Mouse (Mus musculus) liver, embryonic 13.5 days (tissue): Measurements from ENCODE around the gene Ttll11. TPM values are rescaled to one million over a fixed set of nuclear protein-coding genes. Genes with fewer than 3 reads are reported as not detected.

Experiments
- ATAC-seq: fragments of 200-750 bp; cut with Nextera tagmentation; 2 replicates; pipeline ENCODE4 v1.8.0; 2017; ENCODE audit warnings: low read depth, mild to moderate bottlenecking, moderate number of reproducible peaks, moderate library complexity
- DNase-seq: peaks from one replicate; pipeline ENCODE4 v3.0.0; 2022
- H3K27ac ChIP-seq: fragments of 300-500 bp; sonication (generic); 2 replicates; pipeline ENCODE4 v1.5.1; 2015; ENCODE audit warnings: moderate library complexity, mild to moderate bottlenecking, inconsistent platforms
- H3K27me3 ChIP-seq: fragments of 300-500 bp; sonication (generic); 2 replicates; pipeline ENCODE4 v1.6.1; 2015; ENCODE audit warnings: mild to moderate bottlenecking, inconsistent platforms
- H3K36me3 ChIP-seq: fragments of 300-500 bp; sonication (generic); 2 replicates; pipeline ENCODE4 v1.6.1; 2015; ENCODE audit warnings: mild to moderate bottlenecking, inconsistent platforms
- H3K4me1 ChIP-seq: fragments of 300-500 bp; sonication (generic); replicated peaks from 2 replicates; pipeline ENCODE4 v1.6.1; 2015; ENCODE audit warnings: inconsistent platforms
- H3K4me2 ChIP-seq: fragments of 300-500 bp; sonication (generic); 2 replicates; pipeline ENCODE4 v1.6.1; 2015; ENCODE audit warnings: inconsistent platforms, mild to moderate bottlenecking, moderate library complexity
- H3K4me3 ChIP-seq: fragments of 300-500 bp; sonication (generic); replicated peaks from 2 replicates; pipeline ENCODE4 v1.5.1; 2015; ENCODE audit warnings: mild to moderate bottlenecking, inconsistent platforms
- H3K9ac ChIP-seq: fragments of 300-500 bp; sonication (generic); 2 replicates; pipeline ENCODE4 v1.6.1; 2015; ENCODE audit warnings: mild to moderate bottlenecking, inconsistent platforms
- H3K9me3 ChIP-seq: fragments of 300-500 bp; sonication (generic); replicated peaks from 2 replicates; pipeline ENCODE4 v1.6.1; 2016; ENCODE audit warnings: inconsistent platforms
- WGBS: fragments of 180-500 bp; shearing (Covaris S2); methylation state at CpG from one replicate; pipeline ENCODE4 v1.1.7; 2015; ENCODE audit not compliant: insufficient replicate concordance; 5-methylcytosine and 5-hydroxymethylcytosine counted together
- polyA plus RNA-seq: library from polyadenylated mRNA; unstranded; fragments of >200 nt; fragmentation: Nextera tagmentation; extraction: Ambion mirVana; gene quantifications from 2 replicates; pipeline ENCODE4 v1.2.1, GENCODE M21; 2015

The Ttll11 gene
- polyA plus RNA-seq: 0.91 and 0.93 TPM in 2 replicates

GRCm38 (mm10) chr2:35979644-35980021, at the start of gene Ttll11:
TSS of gene Ttll11 (minus strand) at chr2:35979913.
- Histone ChIP-seq H3K4me1 (peaks cover 34% of the 10 kb centered on the region), H3K27me3 (peaks cover 24% of the 10 kb centered on the region), H3K4me2 (peak within 1 kb of the TSS; percentile 97), H3K4me3 (peak within 1 kb of the TSS; percentile 80), H3K27ac (peak within 1 kb of the TSS; percentile 55), H3K9ac (peak within 1 kb of the TSS; percentile 86), H3K9me3 (no peaks in the 10 kb centered on the region), H3K36me3 (no peaks in the 10 kb centered on the region)
- ATAC-seq: peak; percentile 84
- DNase-seq: peak; percentile 86
- WGBS: under 1% methylated on average over 42 of the region's 42 CpGs

GRCm38 (mm10) chr2:36023291-36023690, 43.6 kb upstream of the Ttll11 start:
- ATAC-seq (no peak), DNase-seq (no peak)
- Histone ChIP-seq H3K9me3 (no peaks in the 10 kb centered on the region), H3K4me3 (no peak overlapping the region), H3K4me2 (no peak overlapping the region), H3K27ac (no peak overlapping the region), H3K9ac (no peak overlapping the region), H3K4me1 (no peaks in the 10 kb centered on the region; the same call in 1 of the 2 replicates), H3K27me3 (peaks cover 19% of the 10 kb centered on the region), H3K36me3 (no peaks in the 10 kb centered on the region)
- WGBS: 23% methylated on average over 3 of the region's 3 CpGs

- H3K9me3 ChIP-seq: no peaks in the 10 kb centered on the region
- no peak for ATAC-seq
Measured at GRCm38 (mm10) chr2:36021385-36022159, 41.9 kb upstream of the Ttll11 start.

GRCm38 (mm10) chr2:36013010-36013409, 33.3 kb upstream of the Ttll11 start:
- ATAC-seq (no peak), DNase-seq (no peak)
- no peak overlapping the region for H3K9ac ChIP-seq
- H3K4me3 ChIP-seq: no peak overlapping the region
- no peak overlapping the region for H3K27ac ChIP-seq
- no peaks in the 10 kb centered on the region for H3K9me3 ChIP-seq
- H3K4me1 ChIP-seq: peaks cover 10% of the 10 kb centered on the region
- peaks cover 44% of the 10 kb centered on the region for H3K27me3 ChIP-seq
- H3K4me2 ChIP-seq: no peak overlapping the region
- 39% methylated on average over 12 of the region's 12 CpGs for WGBS
- no peaks in the 10 kb centered on the region for H3K36me3 ChIP-seq

More at GRCm38 (mm10) chr2:36021385-36022159, 41.9 kb upstream of the Ttll11 start:
- Histone ChIP-seq H3K4me2 (peak overlapping the region; percentile 9; the same call in 1 of the 2 replicates), H3K27ac (no peak overlapping the region), H3K27me3 (peaks cover 19% of the 10 kb centered on the region), H3K9ac (no peak overlapping the region), H3K36me3 (no peaks in the 10 kb centered on the region), H3K4me1 (no peaks in the 10 kb centered on the region; the same call in 1 of the 2 replicates), H3K4me3 (no peak overlapping the region)
- DNase-seq: peak; percentile 20
- WGBS: 15% methylated on average over 32 of the region's 32 CpGs

GRCm38 (mm10) chr2:36011331-36011825, 31.7 kb upstream of the Ttll11 start:
- no peak for ATAC-seq
- Histone ChIP-seq H3K4me3 (peak overlapping the region; percentile 39), H3K27ac (no peak overlapping the region), H3K27me3 (peaks cover 46% of the 10 kb centered on the region), H3K4me1 (peaks cover 17% of the 10 kb centered on the region), H3K36me3 (no peaks in the 10 kb centered on the region), H3K4me2 (peak overlapping the region; percentile 61), H3K9me3 (no peaks in the 10 kb centered on the region), H3K9ac (peak overlapping the region; percentile 13; the same call in 1 of the 2 replicates)
- DNase-seq: no peak
- WGBS: under 1% methylated on average over 44 of the region's 44 CpGs

- Histone ChIP-seq H3K4me2 (no peak overlapping the region), H3K27ac (no peak overlapping the region), H3K36me3 (no peaks in the 10 kb centered on the region), H3K4me3 (no peak overlapping the region), H3K27me3 (peaks cover 51% of the 10 kb centered on the region), H3K4me1 (peaks cover 19% of the 10 kb centered on the region), H3K9ac (no peak overlapping the region), H3K9me3 (no peaks in the 10 kb centered on the region)
- WGBS: 39% methylated on average over 8 of the region's 8 CpGs
- no peak for ATAC-seq
- DNase-seq: no peak
Measured at GRCm38 (mm10) chr2:36010579-36010978, 30.9 kb upstream of the Ttll11 start.

GRCm38 (mm10) chr2:36009386-36009785, 29.7 kb upstream of the Ttll11 start:
- ATAC-seq (0 out of 2 replicates have a peak, but pooled peaks have one; percentile 23), DNase-seq (peak; percentile 23)
- no peak overlapping the region for H3K27ac ChIP-seq
- no peak overlapping the region for H3K9ac ChIP-seq
- no peaks in the 10 kb centered on the region for H3K9me3 ChIP-seq
- H3K4me2 ChIP-seq: no peak overlapping the region
- 17% methylated on average over 4 of the region's 4 CpGs for WGBS
- no peaks in the 10 kb centered on the region for H3K36me3 ChIP-seq
- peaks cover 19% of the 10 kb centered on the region for H3K4me1 ChIP-seq
- H3K4me3 ChIP-seq: no peak overlapping the region
- H3K27me3 ChIP-seq: peaks cover 51% of the 10 kb centered on the region

- 19% methylated on average over 1 of the region's 1 CpGs for WGBS
Measured at GRCm38 (mm10) chr2:36008071-36008470, 28.4 kb upstream of the Ttll11 start.

GRCm38 (mm10) chr2:36002188-36002587, 22.5 kb upstream of the Ttll11 start:
- H3K9ac ChIP-seq: no peak overlapping the region
- no peak for ATAC-seq
- WGBS: 43% methylated on average over 6 of the region's 6 CpGs
- peaks cover 8% of the 10 kb centered on the region; the same call in 1 of the 2 replicates for H3K4me1 ChIP-seq
- DNase-seq: no peak
- no peak overlapping the region for H3K27ac ChIP-seq
- no peak overlapping the region for H3K4me2 ChIP-seq
- H3K36me3 ChIP-seq: no peaks in the 10 kb centered on the region
- H3K9me3 ChIP-seq: no peaks in the 10 kb centered on the region
- H3K4me3 ChIP-seq: no peak overlapping the region
- H3K27me3 ChIP-seq: 0 out of 2 replicates have a peak, but pooled peaks cover 6% of the 10 kb centered on the region

More at GRCm38 (mm10) chr2:36008071-36008470, 28.4 kb upstream of the Ttll11 start:
- H3K4me3 ChIP-seq: no peak overlapping the region
- no peak overlapping the region for H3K27ac ChIP-seq
- H3K27me3 ChIP-seq: peaks cover 42% of the 10 kb centered on the region
- no peaks in the 10 kb centered on the region for H3K9me3 ChIP-seq
- no peak overlapping the region for H3K4me2 ChIP-seq
- H3K36me3 ChIP-seq: no peaks in the 10 kb centered on the region
- ATAC-seq (no peak), DNase-seq (no peak)
- H3K4me1 ChIP-seq: peaks cover 19% of the 10 kb centered on the region
- no peak overlapping the region for H3K9ac ChIP-seq

- H3K4me3 ChIP-seq: no peak overlapping the region
- H3K27me3 ChIP-seq: no peaks in the 10 kb centered on the region
- no peak overlapping the region for H3K27ac ChIP-seq
- no peaks in the 10 kb centered on the region for H3K9me3 ChIP-seq
- DNase-seq (no peak), ATAC-seq (no peak)
- H3K4me1 ChIP-seq: no peaks in the 10 kb centered on the region
- no peak overlapping the region for H3K4me2 ChIP-seq
- WGBS: 23% methylated on average over 1 of the region's 1 CpGs
- H3K36me3 ChIP-seq: no peaks in the 10 kb centered on the region
- no peak overlapping the region for H3K9ac ChIP-seq
Measured at GRCm38 (mm10) chr2:36000390-36000789, 20.7 kb upstream of the Ttll11 start.

GRCm38 (mm10) chr2:35999212-35999611, 19.5 kb upstream of the Ttll11 start:
- 0 out of 2 replicates have a peak, but pooled peaks cover 4% of the 10 kb centered on the region for H3K27me3 ChIP-seq
- H3K9ac ChIP-seq: no peak overlapping the region
- ATAC-seq: no peak
- H3K9me3 ChIP-seq: no peaks in the 10 kb centered on the region
- H3K4me2 ChIP-seq: no peak overlapping the region
- H3K4me1 ChIP-seq: no peaks in the 10 kb centered on the region
- no peak overlapping the region for H3K27ac ChIP-seq
- H3K4me3 ChIP-seq: no peak overlapping the region
- DNase-seq: no peak
- H3K36me3 ChIP-seq: no peaks in the 10 kb centered on the region
